Mouse (Mus musculus): Measurements from ENCODE around the gene Rab26. TPM values are rescaled to one million over a fixed set of nuclear protein-coding genes. Genes with fewer than 3 reads are reported as not detected.

The Rab26 gene
- polyA plus RNA-seq, 1 experiment from 2014 or later = 6.6 TPM

DNA sequence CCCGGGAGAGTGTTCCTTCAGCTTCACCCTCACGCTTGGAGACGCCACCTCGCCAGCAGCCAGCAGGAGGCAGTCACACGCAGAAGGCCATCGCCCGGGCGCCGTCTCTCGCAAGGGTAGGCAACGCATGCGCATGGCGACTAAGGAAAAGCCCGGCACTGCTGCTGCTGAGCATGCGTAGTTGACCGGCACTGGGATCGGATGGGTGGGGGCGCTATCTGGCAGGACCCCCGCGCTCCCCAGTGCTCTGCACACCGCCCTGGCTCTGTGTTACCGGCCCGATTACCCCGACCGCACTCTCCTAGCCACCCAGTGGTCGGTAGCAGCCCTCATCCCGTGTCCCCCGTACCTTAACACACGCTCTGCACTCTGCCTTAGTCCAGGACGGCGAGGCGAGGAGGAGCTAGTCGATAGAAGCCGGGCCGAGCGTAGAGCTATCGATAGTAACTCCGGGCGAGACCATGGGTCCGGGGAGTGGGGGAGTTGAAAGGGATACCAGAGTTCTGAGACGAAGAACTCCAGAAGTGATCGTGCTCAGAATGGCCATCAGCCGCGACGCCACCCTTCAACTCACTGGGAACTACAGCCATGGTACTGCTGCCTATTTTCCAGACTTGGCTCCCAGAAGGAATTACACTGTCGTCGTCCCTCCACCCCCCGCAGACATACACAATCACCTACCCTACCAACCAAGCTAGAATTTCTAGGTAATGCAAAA is 55.2 kb downstream of the Rab26 start, which contains the start of gene Mlst8:
TSS of gene Mlst8 (minus strand) at position 416 of the 718 bp plus-strand sequence.
- ATAC-seq = peak; percentile 93
- under 1% methylated on average over 48 of the region's 48 CpGs for WGBS

DNA sequence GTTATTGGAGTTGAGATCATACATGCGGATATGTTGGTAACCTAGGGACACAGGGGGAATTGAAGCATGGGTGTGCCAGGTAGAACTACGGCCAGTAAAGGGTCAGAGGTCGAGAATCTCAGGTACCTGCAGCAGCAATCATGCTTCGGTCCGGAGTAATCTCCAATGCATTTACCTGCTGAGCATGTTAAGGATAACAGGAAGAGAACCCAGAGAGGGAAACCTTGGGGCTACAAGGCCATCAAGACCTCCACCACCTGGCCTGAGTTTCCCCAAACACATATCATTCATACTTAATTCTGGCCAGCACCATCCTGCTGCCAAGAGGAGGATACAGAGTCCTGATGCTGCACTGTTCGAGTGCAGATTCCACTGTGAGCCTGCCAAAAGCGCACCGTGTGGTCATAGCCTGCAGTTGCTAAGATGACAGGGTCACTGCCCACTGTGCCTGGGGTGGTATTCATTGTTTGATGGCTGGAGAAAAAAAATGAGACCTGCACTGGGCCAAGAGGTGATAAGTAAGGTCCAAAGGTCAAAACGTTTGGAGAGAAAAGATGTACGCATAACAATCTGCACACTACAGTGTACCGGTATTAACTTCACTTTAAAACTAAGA is 55.9 kb downstream of the Rab26 start:
- peak; percentile 43 for ATAC-seq
- Histone ChIP-seq H3K4me2 (ENCODE audit: low read depth, low read length) (peak overlapping the region; percentile 77), H3K9me3 (ENCODE audit: control insufficient read depth, low read length) (no peaks in the 10 kb centered on the region), H3K9ac (ENCODE audit: low read depth, low read length) (peak overlapping the region; percentile 94), H3K4me1 (ENCODE audit: control insufficient read depth, insufficient read depth, low read length) (peaks cover 28% of the 10 kb centered on the region), H3K4me3 (ENCODE audit: low read length) (peak overlapping the region; percentile 88), H3K36me3 (ENCODE audit: control insufficient read depth, insufficient read depth, low read length) (peaks cover 26% of the 10 kb centered on the region), H3K27me3 (replicated peaks; ENCODE audit: control insufficient read depth, insufficient read depth, low read length) (no peaks in the 10 kb centered on the region), H3K27ac (ENCODE audit: low read length) (peak overlapping the region; percentile 51; the same call in 1 of the 2 replicates)
- 31% methylated on average over 11 of the region's 11 CpGs for WGBS

More for the DNA sequence above, 55.2 kb downstream of the Rab26 start, which contains the start of gene Mlst8:
- Histone ChIP-seq H3K36me3 (ENCODE audit: control insufficient read depth, insufficient read depth, low read length) (peaks cover 26% of the 10 kb centered on the region), H3K27me3 (replicated peaks; ENCODE audit: control insufficient read depth, insufficient read depth, low read length) (no peaks in the 10 kb centered on the region), H3K4me2 (ENCODE audit: low read depth, low read length) (peak within 1 kb of the TSS; percentile 77), H3K27ac (ENCODE audit: low read length) (peak within 1 kb of the TSS; percentile 94), H3K4me1 (ENCODE audit: control insufficient read depth, insufficient read depth, low read length) (peaks cover 22% of the 10 kb centered on the region), H3K9ac (ENCODE audit: low read depth, low read length) (peak within 1 kb of the TSS; percentile 94), H3K4me3 (ENCODE audit: low read length) (peak within 1 kb of the TSS; percentile 88), H3K9me3 (ENCODE audit: control insufficient read depth, low read length) (no peaks in the 10 kb centered on the region)

Other genes with a start within 250 kb of the Rab26 start
- not detected in 2 replicates for gene Abca17, start 183.1 kb downstream of the Rab26 start, polyA plus RNA-seq (2015; fragmentation: Nextera tagmentation; extraction: Ambion mirVana)
- 9.6 and 11.3 TPM in 2 replicates for gene Abca3, start 182.3 kb downstream of the Rab26 start, polyA plus RNA-seq (2015; fragmentation: Nextera tagmentation; extraction: Ambion mirVana)
- gene Rnps1, start 119.6 kb downstream of the Rab26 start, polyA plus RNA-seq (2015; fragmentation: Nextera tagmentation; extraction: Ambion mirVana) = 233 and 248 TPM in 2 replicates
- gene Eci1, start 107.6 kb downstream of the Rab26 start, polyA plus RNA-seq (2015; fragmentation: Nextera tagmentation; extraction: Ambion mirVana) = 159 and 161 TPM in 2 replicates
- gene Dnase1l2, start 91.1 kb downstream of the Rab26 start, polyA plus RNA-seq (2015; fragmentation: Nextera tagmentation; extraction: Ambion mirVana) = 1.5 and 1.8 TPM in 2 replicates
- 26.1 and 27.1 TPM in 2 replicates for gene E4f1, start 63.9 kb downstream of the Rab26 start, polyA plus RNA-seq (2015; fragmentation: Nextera tagmentation; extraction: Ambion mirVana)
- 83.8 and 87.1 TPM in 2 replicates for gene Pgp, start 63.8 kb downstream of the Rab26 start, polyA plus RNA-seq (2015; fragmentation: Nextera tagmentation; extraction: Ambion mirVana)
- gene Bricd5, start 60.3 kb downstream of the Rab26 start, polyA plus RNA-seq (2015; fragmentation: Nextera tagmentation; extraction: Ambion mirVana) = 0.34 and 0.40 TPM in 2 replicates
- gene Mlst8, start 55.1 kb downstream of the Rab26 start, polyA plus RNA-seq (2015; fragmentation: Nextera tagmentation; extraction: Ambion mirVana) = 25.1 and 26.0 TPM in 2 replicates
- gene Caskin1, start 45.6 kb downstream of the Rab26 start, polyA plus RNA-seq (2015; fragmentation: Nextera tagmentation; extraction: Ambion mirVana) = 1.1 and 1.4 TPM in 2 replicates
- gene Traf7, start 6.3 kb downstream of the Rab26 start, polyA plus RNA-seq (2015; fragmentation: Nextera tagmentation; extraction: Ambion mirVana) = 81.9 and 87.6 TPM in 2 replicates
- 12.2 and 13.5 TPM in 2 replicates for gene Pkd1, start 15.6 kb upstream of the Rab26 start, polyA plus RNA-seq (2015; fragmentation: Nextera tagmentation; extraction: Ambion mirVana)
- gene Tsc2, start 98.4 kb upstream of the Rab26 start, polyA plus RNA-seq (2015; fragmentation: Nextera tagmentation; extraction: Ambion mirVana) = 38.5 and 41.8 TPM in 2 replicates
- gene Nthl1, start 98.5 kb upstream of the Rab26 start, polyA plus RNA-seq (2015; fragmentation: Nextera tagmentation; extraction: Ambion mirVana) = 17.2 and 18.1 TPM in 2 replicates
- 37.5 and 38.6 TPM in 2 replicates for gene Slc9a3r2, start 116.1 kb upstream of the Rab26 start, polyA plus RNA-seq (2015; fragmentation: Nextera tagmentation; extraction: Ambion mirVana)
- 0.29 TPM in 1 of 2 replicates, not detected in the other for gene Npw, start 124.2 kb upstream of the Rab26 start, polyA plus RNA-seq (2015; fragmentation: Nextera tagmentation; extraction: Ambion mirVana)
- 11.0 and 15.4 TPM in 2 replicates for gene Zfp598, start 135.5 kb upstream of the Rab26 start, polyA plus RNA-seq (2015; fragmentation: Nextera tagmentation; extraction: Ambion mirVana)
- 6.0 and 6.9 TPM in 2 replicates for gene Syngr3, start 155.7 kb upstream of the Rab26 start, polyA plus RNA-seq (2015; fragmentation: Nextera tagmentation; extraction: Ambion mirVana)
- gene Gfer, start 161.9 kb upstream of the Rab26 start, polyA plus RNA-seq (2015; fragmentation: Nextera tagmentation; extraction: Ambion mirVana) = 47.3 and 48.5 TPM in 2 replicates
- gene Noxo1, start 162.0 kb upstream of the Rab26 start, polyA plus RNA-seq (2015; fragmentation: Nextera tagmentation; extraction: Ambion mirVana) = 17.7 and 19.0 TPM in 2 replicates
- gene Tbl3, start 173.4 kb upstream of the Rab26 start, polyA plus RNA-seq (2015; fragmentation: Nextera tagmentation; extraction: Ambion mirVana) = 63.5 and 68.4 TPM in 2 replicates
- 0.15 TPM in 1 of 2 replicates, not detected in the other for gene Rnf151, start 183.9 kb upstream of the Rab26 start, polyA plus RNA-seq (2015; fragmentation: Nextera tagmentation; extraction: Ambion mirVana)
- gene Rps2, start 183.9 kb upstream of the Rab26 start, polyA plus RNA-seq (2015; fragmentation: Nextera tagmentation; extraction: Ambion mirVana) = 1,425 and 1,515 TPM in 2 replicates
- gene Ndufb10, start 190.3 kb upstream of the Rab26 start, polyA plus RNA-seq (2015; fragmentation: Nextera tagmentation; extraction: Ambion mirVana) = 376 and 382 TPM in 2 replicates
- not detected in 2 replicates for gene Rpl3l, start 193.6 kb upstream of the Rab26 start, polyA plus RNA-seq (2015; fragmentation: Nextera tagmentation; extraction: Ambion mirVana)
- 28.8 and 32.8 TPM in 2 replicates for gene Msrb1, start 202.4 kb upstream of the Rab26 start, polyA plus RNA-seq (2015; fragmentation: Nextera tagmentation; extraction: Ambion mirVana)
- gene Hs3st6, start 218.8 kb upstream of the Rab26 start, polyA plus RNA-seq (2015; fragmentation: Nextera tagmentation; extraction: Ambion mirVana) = 0.28 and 0.39 TPM in 2 replicates